Mouse (Mus musculus) lung, adult 18-20 months (tissue): ENCODE results near the gene Gadd45g.
A peak's percentile ranks its signal among the peaks of the same experiment; 100 is the strongest.
"Not testable (repeated sequence)": the region's sequence is repeated elsewhere in the genome, so short reads cannot be mapped to it uniquely, and the experiment has no call there.

Experiments
- DNase-seq, 2 experiments: peaks; one replicate each; pipeline ENCODE4 v3.0.0; 2022; ENCODE audit warnings: mixed read lengths in 2 of 2

The Gadd45g gene

DNA sequence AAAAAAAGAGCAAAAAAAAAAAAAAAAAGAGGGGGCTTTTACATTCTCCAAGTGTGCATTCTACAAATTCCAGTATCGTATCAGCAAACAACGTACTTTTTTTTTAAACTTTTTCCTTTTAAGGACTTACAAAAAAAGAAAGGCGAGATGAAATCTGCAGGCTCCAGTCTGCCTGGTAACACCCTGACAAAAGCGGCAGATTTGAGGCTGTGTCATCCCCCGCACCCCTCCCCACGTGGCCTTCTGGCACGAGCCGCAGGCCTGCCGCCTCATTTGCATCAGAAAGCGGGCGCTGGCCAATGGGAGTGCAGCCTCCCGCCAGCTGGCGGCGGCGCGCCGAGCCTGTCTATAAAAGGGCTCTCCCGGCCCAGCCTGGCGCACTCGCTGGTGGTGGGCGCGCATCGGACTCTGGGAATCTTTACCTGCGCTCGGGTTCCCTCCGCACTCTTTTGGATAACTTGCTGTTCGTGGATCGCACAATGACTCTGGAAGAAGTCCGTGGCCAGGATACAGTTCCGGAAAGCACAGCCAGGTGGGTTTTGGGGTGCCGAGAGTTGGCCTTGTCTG lies at the start of gene Gadd45g:
Gene Gadd45g (plus strand): TSS at position 378 of the 567 bp plus-strand sequence.
- peak; percentile 96 for DNase-seq

DNA sequence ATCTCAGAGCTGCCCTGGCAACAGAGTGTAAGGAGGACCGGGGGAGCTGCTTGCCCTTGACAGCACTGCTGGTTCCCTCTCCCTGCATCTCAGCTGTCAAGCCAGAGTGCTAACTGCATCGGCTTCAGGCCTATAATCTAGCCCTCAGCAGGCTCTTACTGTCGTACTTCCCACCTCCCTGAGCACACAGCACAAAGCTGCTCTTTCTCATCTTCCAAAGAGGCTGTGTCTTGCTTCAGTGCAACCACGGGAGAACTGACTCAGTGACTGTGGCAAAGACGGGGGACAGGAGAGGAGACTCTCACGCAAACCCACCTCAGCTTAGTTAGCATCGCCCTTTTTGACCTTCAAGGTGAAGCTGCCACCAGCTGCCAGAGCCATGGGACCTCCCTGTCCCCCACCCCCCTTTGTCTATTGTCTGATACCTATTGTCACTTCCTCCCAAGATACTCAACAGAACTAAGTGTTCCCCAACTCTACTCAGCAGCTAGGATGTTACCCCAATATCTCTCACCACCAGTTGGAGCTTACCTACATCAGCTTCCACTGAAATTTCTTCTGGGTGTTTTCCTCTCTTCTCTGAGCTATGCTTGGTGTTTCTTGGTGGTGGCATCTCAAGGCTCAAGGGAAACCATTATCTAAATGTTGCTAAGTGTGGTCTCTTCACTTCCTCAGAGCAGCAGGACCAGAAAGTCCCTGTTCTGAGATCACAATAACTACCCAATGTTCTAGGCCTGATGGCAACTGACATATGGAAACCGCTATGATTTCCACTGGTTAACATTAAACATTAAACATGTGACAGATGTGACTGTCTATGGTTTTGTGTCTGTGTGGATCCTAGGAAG lies 48.4 kb upstream of the Gadd45g start:
- DNase-seq = no peak

DNA sequence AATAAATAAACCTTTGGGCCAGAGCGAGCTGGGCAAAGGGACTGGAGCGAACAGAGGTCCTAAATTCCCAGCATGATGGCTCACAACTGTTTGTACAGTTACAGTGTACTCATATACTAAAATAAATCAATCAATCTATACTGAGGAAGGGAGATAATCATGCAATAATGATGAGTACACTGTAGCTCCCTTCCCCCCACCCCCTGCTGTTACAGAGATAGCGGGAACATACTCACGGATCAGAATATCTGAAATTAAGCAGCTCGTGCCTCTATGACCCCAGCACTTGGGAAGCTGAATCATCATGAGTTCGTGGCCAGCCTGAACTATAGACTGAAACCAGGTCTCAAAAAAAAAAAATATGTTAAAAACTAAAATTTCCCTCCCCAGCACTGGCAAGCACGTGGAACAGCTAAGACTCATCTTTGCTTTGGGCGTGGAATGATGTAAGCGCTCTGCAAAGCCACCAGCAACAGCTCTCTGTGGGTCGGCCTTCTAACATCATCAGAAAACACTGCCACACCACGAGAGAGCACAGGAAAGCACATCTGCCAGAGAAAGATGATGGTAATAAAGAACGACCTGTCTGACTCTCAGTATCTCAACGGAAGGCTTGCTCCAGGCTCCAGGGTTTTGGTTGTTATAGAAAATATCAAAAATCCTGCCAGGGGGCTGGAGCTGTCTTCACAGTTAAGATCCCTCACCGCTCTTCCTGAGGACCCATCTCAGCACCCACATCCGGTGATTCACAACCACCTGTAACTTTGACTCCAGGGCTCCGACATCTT lies 46.5 kb upstream of the Gadd45g start:
- no peak for DNase-seq

DNA sequence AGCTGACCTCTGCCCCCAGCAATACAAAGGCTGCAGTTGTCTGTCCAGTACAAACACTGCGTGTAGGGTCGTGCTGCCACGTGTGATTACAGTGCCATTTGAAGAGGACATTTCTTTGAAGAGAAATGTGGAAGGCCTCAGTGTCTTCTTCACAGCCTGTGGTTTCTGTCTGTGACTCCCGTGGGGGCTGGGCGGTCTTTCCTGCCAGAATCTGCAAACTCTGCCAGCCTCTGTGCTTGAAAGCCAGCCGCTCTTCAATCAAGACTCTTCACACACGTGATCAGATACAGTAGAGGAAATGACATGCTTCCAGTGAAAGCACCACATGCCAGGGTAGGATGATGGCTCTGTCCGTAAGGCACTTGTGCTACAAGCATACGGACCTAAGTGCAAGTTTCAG lies 45.6 kb upstream of the Gadd45g start:
- peak in 1 of 2 experiments; percentile 9 for DNase-seq

DNA sequence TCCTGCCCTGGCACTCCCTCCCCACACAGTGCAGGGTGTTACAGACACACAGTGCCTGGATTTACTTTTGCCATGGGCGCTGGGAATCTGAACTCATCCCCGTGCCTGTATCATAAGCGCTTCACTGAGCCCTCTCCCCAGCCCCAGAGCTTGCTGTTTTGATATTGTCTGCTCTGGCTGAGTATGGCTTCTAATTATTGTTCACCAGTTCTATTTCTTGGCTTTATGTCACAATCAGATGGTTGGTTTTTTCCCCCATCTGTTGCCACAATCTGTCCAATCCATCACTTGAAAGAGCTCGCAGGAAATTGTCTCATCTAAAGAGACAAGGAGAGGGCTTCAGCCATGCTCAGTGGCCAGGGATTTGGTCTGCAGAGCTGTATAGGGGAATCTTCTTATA lies 40.8 kb upstream of the Gadd45g start:
- DNase-seq = no peak

DNA sequence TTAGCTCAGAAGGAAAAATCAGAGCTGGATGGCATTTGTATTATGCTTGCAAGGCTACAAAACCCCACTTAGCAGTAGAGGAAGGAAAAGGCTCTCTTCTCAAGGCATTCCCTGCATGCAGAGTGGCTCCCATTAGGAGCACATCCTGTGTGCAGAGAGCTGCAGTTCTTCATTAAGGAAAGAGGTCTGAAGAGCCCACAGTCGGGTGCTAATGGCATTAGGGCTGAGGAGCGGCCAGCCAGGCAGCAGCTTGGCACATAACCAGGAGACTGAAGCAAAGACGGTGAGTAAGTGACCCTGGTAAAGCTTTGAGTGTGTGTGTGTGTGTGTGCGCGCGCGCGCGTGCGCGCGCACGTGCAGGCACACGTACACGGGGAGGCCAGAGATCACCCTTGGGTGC lies 40.3 kb upstream of the Gadd45g start:
- no peak for DNase-seq

DNA sequence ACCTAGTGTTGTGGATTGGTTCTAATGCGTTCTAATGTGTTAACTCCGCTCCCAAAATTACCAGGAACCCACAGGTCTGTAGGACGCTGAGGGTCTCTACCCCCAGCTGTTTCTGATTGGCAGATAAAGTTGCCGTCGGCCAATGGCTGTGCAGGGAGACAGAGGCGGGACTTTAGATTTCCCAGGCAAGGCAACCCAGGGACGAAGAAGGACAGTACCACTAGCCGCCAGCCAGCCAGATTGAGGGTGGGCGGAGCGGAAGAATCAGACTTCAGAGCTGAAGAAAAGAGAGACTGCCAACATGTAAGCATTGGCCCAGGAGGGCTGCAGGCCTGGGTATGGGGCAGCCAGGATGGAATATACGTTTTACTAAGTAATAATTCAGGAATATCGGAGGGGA lies 38.3 kb upstream of the Gadd45g start:
- DNase-seq = no peak

DNA sequence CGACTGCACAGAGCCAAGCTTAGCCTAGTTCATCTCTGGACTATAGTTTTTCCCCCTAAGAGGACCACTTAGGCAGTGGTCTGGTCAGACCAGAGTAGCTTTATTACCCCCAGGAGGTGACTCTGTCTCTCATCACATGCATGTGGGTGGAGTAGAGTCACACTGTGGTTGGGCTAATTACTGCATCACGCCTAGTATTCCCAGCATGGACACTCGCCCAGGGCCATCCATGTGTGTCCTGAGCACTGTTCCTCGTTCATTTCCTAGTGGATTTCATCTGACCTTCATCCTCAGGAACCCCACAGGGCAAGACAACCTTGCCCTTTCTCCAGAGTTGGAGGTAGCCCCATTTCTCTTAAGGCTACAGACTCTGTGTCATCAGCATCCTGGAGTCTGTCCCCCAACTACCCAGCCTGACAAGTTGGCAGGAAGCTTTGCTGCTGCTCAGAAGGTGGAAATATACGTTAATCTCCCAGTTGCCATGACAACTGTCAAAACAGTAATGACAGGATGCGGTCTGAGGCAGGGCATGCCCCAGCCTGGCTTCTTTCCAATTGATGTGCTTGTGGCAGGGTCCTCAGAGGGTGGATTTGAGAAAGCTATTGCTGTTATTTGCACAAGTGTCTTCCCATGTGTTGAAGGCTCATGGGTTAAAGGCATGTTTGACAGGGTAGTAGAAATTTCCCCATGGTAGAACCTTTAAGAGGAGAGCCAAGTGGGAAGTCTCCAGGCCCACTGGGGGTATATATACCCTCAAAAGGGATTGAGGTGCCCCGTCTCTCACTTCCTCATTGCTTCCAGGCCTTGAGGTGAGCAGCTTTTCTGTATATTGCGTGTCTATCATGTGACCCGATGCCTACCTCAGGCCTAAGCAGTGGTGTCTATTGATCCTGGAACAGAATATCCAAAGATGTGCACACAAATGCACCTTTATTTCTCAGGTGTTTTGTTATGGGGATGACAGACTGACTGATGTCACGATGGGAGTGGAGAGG lies 32.6 kb upstream of the Gadd45g start:
- DNase-seq = peak; percentile 12 to 15

DNA sequence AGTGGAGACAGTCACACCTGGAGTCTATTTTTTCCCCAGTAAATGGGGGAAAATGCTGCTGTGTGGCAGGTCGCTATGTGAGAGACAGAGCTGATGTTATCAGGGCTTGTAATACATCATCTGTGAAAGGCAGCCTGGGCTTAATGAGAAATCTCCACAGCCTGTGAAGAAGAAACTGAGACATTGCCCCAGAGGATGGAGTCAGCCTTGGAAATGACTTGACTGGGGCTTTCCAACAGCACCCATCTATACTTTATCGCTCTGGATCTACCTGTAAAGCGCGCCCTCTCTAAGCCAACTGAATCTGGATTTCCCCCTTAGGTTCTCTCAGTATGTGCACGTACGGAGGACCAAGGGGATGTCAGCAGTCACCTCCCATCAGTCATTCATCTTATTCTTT lies 31.8 kb upstream of the Gadd45g start:
- DNase-seq = no peak

DNA sequence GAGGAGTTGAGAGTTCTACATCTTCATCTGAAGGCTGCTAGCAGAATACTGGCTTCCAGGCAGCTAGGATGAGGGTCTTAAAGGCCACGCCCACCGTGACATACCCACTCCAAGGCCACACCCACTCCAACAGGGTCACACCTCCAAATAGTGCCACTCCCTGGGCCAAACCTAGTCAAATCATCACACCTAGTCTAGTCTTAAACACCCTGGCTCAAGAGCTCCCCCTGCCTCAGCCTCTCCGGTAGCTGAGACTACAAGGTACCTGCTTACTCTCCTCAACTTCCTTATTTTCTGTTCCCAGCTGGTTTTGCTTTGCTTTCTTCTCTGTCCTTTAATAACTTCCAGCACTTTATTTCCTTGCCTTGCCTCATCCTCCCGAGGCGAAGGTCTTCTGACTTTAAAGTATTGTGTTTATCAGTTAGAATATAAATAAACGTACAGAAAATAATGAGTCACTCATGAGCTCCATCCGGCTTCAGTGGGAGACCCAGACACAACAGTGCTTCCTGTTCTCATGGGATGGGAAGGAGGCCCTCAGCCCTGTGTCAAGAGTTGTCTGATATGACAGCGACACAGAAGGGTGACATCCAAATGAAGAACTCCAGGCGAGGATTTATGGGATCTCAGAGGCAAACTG lies 30.5 kb upstream of the Gadd45g start:
- DNase-seq = peak; percentile 39 to 41

DNA sequence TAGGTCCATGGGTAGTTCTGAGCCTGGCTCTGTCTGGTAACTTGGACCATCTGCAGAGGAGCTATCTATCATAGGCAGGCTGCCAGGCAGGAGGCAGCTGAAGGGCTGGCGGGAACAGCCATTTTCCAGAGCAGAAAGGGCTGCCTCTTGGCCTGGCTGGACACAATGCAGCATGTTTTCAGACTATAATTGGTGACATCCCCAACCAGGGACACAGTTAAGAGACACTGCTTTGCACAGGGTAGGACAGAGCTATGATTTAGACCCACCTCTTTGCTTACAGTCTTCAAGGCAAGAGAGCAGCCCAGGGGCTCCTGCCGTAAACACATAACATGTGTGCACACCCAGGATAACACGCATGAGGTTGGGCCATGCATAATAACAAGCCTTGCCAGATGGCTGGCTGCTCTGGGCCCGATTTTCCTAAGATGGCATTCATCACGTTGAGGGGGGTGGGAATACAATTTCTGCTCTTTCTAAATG lies 29.9 kb upstream of the Gadd45g start:
- no peak for DNase-seq

DNA sequence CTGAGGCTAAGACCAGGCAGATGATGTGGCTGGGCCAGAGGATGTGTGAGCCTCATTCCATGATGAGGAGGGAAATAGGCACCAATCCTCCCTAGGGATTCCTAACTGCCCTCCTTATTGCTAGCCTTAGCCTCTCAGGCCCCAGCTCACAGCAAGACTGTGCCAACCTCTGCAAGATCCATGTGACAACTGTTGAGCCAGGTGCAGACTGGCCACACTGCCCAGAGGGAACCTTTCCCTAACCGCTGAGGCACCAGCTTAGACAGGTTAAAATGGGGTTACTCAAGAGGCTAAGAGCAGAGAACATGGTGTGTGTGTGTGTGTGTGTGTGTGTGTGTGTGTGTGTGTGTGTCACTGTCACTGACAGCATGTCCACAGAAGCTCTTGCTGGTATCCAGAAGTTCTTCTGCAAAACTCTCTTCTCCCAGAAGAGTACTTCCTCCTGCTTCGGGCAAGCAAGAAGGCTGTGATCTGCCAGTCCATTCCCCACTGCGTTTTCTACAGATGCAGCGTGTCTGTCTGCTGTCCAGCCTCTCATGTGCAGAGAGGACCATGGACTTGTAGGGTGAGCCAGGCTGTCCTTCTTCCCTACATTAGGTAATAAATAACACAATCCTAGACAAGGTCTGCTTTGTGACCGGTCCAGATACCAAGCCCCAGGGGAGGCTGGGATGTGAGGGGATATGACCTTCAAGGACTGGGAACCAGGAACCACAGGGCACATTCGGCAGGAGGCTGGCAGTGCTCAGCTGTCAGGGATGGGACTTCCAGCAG lies 28.1 kb upstream of the Gadd45g start:
- DNase-seq = no peak

DNA sequence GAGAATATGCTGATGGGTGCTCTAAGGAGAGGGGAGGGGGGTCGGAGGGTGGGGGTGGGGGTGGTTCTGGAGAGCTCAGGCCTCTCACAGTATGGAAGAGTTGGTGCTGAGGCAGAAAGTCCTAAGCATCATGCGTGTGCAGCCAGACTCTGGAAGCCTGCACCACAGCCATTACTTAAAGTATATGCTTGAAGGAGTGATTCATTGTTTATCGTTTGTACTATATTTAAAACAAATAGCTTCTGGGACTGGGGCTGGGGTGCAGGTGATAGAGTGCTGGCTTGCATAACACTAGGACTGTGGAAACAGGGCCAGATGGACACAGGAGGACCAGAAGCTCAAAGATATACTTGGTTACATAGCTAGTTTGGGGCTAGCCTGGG lies 27.5 kb upstream of the Gadd45g start:
- DNase-seq = no peak

DNA sequence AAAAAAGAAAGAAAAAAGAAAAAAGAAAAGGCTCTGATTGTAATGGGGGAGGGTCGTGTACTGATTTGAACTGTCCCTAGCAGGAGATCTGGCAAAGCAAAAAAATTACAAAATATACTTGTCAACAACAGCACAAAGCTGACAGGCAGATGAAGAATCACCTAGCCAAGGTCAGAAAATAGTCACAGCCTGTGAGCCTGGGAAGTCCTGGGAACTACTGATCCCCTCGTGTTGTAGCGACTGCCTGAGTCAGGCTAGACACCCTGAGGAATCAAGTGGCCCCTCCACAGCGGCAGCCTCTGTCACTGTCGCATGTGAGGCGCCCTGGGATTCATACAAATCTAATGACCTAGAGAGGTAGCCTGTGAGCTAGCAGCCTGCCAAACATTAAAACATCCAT lies 27.1 kb upstream of the Gadd45g start:
- DNase-seq = no peak

DNA sequence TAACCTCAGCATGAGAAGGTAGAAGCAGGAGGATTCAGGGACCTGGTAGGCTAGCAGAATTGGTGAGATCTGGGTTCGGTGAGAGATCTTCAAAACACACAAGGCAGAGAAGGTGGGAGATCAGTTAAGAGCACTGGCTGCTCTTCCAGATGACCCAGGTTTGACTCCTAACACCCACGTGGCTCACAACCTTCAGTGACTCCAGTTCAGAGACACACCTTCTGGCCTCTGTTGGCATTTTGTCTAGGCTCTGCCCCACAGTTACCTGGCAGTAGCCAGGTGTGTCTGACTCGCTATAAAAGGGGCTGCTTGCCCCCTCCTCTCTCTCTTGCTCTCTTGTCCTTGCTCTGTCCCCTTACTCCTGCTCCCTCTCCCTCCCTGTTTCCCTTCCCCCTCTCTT lies 24.5 kb upstream of the Gadd45g start:
- no peak for DNase-seq

DNA sequence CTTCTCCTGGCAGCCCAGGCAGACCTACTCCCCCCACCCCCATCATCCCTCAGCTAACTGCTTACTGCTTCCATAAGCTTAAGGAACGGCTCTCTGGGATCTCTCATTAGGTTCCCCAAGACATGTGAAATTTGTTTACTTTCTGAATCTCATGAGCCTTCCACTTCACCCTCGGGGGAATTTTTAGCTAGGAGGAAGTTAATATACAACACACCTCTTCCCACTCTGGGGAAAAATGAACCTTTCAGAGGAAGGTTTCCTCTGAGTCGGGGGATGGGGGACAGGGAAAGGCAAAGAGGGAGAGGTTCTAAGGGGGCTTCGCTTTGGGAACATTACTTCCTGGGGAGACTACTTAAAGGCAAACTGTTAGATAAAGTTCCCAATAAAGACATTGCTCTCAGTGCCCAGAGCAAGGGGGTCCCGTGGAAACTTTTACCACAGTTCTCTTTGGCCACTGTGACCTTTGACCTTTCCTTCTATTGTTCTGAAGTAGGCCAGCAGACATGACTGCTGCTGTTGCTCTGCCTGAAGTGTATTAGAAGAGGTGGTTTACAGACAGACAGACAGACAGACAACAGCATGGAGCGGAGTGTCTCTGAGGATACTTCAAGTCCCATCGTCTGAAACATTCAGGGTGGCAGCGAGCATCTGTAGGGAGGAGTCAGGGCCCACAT lies 22.5 kb upstream of the Gadd45g start:
- DNase-seq = no peak

DNA sequence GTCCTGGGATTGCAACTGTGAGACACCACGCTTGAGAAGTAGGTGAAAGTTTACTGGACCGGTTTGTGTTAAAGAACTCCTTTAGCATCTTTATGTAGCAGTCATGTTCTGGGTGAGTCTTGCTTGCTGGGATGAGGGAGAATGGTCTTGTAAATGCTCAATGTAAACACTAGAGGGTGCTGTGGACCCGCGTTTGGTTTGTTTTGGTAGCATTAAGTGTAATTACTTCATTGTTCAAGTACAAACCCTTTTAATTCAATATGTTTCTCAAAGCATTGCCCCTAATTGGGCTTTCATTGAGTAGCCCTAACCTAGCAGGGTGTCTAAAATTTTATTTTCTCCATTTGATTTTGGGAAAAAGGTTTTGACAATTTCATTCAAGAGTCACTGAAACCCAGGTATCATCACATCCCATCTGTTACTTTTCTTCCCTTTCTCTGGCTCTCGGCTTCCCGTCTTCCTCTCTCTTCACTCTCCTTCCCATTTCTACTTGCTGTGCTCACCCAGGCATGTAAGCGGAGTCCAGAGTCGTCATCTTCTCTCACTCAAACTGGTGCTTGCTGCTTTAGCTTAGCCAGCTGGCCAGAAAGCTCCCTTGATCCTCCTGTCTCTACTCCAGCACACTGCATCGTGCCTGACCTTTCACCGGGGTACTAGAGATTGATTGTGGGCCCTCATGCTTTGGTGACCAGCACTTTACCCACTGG lies 15.6 kb upstream of the Gadd45g start:
- no peak for DNase-seq

DNA sequence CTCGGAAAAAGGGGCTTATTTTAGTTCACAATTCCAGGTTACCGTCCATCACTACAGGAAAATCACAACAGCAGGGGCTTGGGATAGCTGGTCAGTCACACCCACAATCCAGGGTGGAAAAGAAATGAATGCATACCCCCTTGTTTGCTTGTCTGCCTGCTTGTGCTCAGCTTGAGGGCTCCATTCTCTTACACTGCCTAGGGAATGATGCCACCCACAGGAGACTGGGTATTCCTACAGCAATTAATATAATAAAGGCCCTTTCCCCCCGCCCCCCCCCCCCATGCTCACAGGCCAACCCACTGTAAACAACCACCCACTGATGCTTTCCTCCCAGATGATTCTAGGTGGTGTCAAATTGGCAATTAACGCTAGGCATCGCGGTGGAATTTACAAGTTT lies 14.0 kb upstream of the Gadd45g start:
- DNase-seq = no peak

DNA sequence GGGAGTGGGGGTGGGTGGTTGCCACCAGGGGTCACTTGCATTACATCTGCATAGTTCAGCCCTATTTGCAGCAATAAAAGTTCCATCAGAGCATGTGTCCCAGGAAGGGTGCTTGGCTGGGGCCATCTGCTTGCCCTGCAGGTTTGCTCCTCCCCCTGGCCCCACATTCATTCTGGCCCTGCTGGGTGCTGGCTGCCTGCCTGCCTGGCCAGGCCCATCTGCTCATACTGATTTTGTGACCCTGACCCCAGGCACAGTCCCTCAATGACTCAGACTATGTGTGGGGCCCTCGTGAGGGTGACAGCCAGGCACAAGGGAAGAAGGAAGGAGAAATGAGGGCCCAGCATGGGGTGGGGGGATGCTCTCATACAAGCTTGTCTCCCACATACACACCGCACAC lies 12.9 kb upstream of the Gadd45g start:
- DNase-seq = no peak

DNA sequence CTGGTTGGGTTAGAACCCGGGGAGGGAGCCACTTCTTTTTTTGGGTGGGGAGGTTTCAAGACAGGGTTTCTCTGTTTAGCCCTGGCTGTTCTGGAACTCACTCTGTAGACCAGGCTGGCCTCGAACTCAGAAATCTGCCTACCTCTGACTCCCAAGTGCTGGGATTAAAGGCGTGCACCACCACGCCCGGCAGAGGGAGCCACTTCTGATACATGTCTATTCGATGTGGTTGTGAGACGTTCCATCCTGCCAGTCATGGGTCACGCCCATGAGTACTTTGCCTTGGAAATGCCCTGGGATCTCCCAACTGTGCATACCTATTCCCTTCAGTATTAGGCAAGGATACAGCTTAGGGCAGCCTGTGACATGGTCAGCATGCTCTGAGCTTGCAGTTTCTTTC lies 12.5 kb upstream of the Gadd45g start:
- DNase-seq = not testable (repeated sequence)
